Mouse (Mus musculus) macrophage (primary cell): ENCODE results near the gene Chst5. TPM values are rescaled to one million over a fixed set of nuclear protein-coding genes. Genes with fewer than 3 reads are reported as not detected.

Experiments
- H3K27ac ChIP-seq: fragments of 350-480 bp; formaldehyde crosslinking; 2 replicates; pipeline ENCODE4 v1.9.0; 2021
- H3K36me3 ChIP-seq: fragments of 350-480 bp; formaldehyde crosslinking; 2 replicates; pipeline ENCODE4 v1.9.0; 2021; ENCODE audit errors: inconsistent target
- H3K4me3 ChIP-seq: fragments of 350-480 bp; formaldehyde crosslinking; 2 replicates; pipeline ENCODE4 v1.9.0; 2021; ENCODE audit errors: inconsistent target
- H3K79me2 ChIP-seq: fragments of 350-480 bp; formaldehyde crosslinking; 2 replicates; pipeline ENCODE4 v1.9.0; 2021; ENCODE audit errors: inconsistent target
- WGBS: methylation state at CpG from one replicate; pipeline ENCODE4 v1.1.7; 2026; ENCODE audit warnings: inconsistent platforms; ENCODE audit not compliant: missing documents; 5-methylcytosine and 5-hydroxymethylcytosine counted together
- polyA plus RNA-seq: library from polyadenylated mRNA; stranded (reverse); fragments of 250-400 nt; gene quantifications from 3 replicates; pipeline ENCODE4 v1.2.4, GENCODE M21; 2018; ENCODE audit warnings: inconsistent platforms
- total RNA-seq, 78 experiments: library from RNA; depleted of rRNA; stranded (reverse); fragments of 250-400 nt; gene quantifications; 1 replicate in 9 of 78; 2 replicates in 24 of 78; 3 replicates in 43 of 78; 4 replicates in 2 of 78; pipeline ENCODE4 v1.2.4; 2018; ENCODE audit warnings: inconsistent platforms in 56 of 78

Gene Chst5
- total RNA-seq (2018; cell fraction: chromatin; rRNA removed) = not detected
- not detected for total RNA-seq (2018; cell fraction: cytosol; rRNA removed)
- total RNA-seq (2018; cell fraction: nucleus; rRNA removed) = not detected
- not detected in 3 replicates for polyA plus RNA-seq

- H3K27ac ChIP-seq = no peak within 1 kb of the TSS
- H3K4me3 ChIP-seq = no peak within 1 kb of the TSS
- WGBS = 17% methylated on average over 46 of the region's 47 CpGs
- no peaks in the 10 kb centered on the region for H3K79me2 ChIP-seq
- H3K36me3 ChIP-seq = no peaks in the 10 kb centered on the region
Observed at GRCm38 (mm10) chr8:111909621-111910450, at the start of gene Chst5. Gene Chst5, minus strand, starts transcription at chr8:111910447.

GRCm38 (mm10) chr8:111957231-111957630, 47.0 kb upstream of the Chst5 start:
- Histone ChIP-seq H3K27ac (no peak overlapping the region), H3K79me2 (no peaks in the 10 kb centered on the region), H3K36me3 (peaks cover 33% of the 10 kb centered on the region; the same call in 1 of the 2 replicates), H3K4me3 (no peak overlapping the region)
- 96% methylated on average over 2 of the region's 2 CpGs for WGBS

GRCm38 (mm10) chr8:111955879-111956278, 45.6 kb upstream of the Chst5 start:
- peaks cover 6% of the 10 kb centered on the region; the same call in 1 of the 2 replicates for H3K79me2 ChIP-seq
- H3K36me3 ChIP-seq = peaks cover 33% of the 10 kb centered on the region; the same call in 1 of the 2 replicates
- H3K4me3 ChIP-seq = no peak overlapping the region
- 52% methylated on average over 4 of the region's 5 CpGs for WGBS
- H3K27ac ChIP-seq = no peak overlapping the region

- Histone ChIP-seq H3K4me3 (no peak overlapping the region), H3K79me2 (peaks cover 9% of the 10 kb centered on the region; the same call in 1 of the 2 replicates), H3K36me3 (peaks cover 33% of the 10 kb centered on the region; the same call in 1 of the 2 replicates), H3K27ac (no peak overlapping the region)
- WGBS = 97% methylated on average over 4 of the region's 4 CpGs
Observed at GRCm38 (mm10) chr8:111954844-111955594, 44.8 kb upstream of the Chst5 start.

- Histone ChIP-seq H3K27ac (no peak overlapping the region), H3K36me3 (peaks cover 39% of the 10 kb centered on the region; the same call in 1 of the 2 replicates), H3K4me3 (no peak overlapping the region), H3K79me2 (peaks cover 16% of the 10 kb centered on the region; the same call in 1 of the 2 replicates)
- 98% methylated on average over 5 of the region's 5 CpGs for WGBS
Observed at GRCm38 (mm10) chr8:111951936-111952335, 41.7 kb upstream of the Chst5 start.

- Histone ChIP-seq H3K4me3 (no peak overlapping the region), H3K36me3 (peaks cover 33% of the 10 kb centered on the region; the same call in 1 of the 2 replicates), H3K79me2 (peaks cover 16% of the 10 kb centered on the region; the same call in 1 of the 2 replicates), H3K27ac (no peak overlapping the region)
- 92% methylated on average over 7 of the region's 7 CpGs for WGBS
Observed at GRCm38 (mm10) chr8:111951317-111951716, 41.1 kb upstream of the Chst5 start.

GRCm38 (mm10) chr8:111950846-111951245, 40.6 kb upstream of the Chst5 start:
- Histone ChIP-seq H3K4me3 (no peak overlapping the region), H3K79me2 (peaks cover 16% of the 10 kb centered on the region; the same call in 1 of the 2 replicates), H3K36me3 (peaks cover 34% of the 10 kb centered on the region; the same call in 1 of the 2 replicates), H3K27ac (no peak overlapping the region)
- WGBS = 68% methylated on average over 3 of the region's 3 CpGs

- Histone ChIP-seq H3K27ac (no peak overlapping the region), H3K4me3 (no peak overlapping the region), H3K79me2 (peaks cover 16% of the 10 kb centered on the region; the same call in 1 of the 2 replicates), H3K36me3 (peaks cover 23% of the 10 kb centered on the region; the same call in 1 of the 2 replicates)
- 95% methylated on average over 8 of the region's 8 CpGs for WGBS
Observed at GRCm38 (mm10) chr8:111947954-111948353, 37.7 kb upstream of the Chst5 start.

- Histone ChIP-seq H3K79me2 (peaks cover 17% of the 10 kb centered on the region; the same call in 1 of the 2 replicates), H3K36me3 (peaks cover 19% of the 10 kb centered on the region; the same call in 1 of the 2 replicates), H3K4me3 (no peak overlapping the region), H3K27ac (no peak overlapping the region)
- 54% methylated on average over 2 of the region's 2 CpGs for WGBS
Observed at GRCm38 (mm10) chr8:111947144-111947543, 36.9 kb upstream of the Chst5 start.

GRCm38 (mm10) chr8:111943544-111943943, 33.3 kb upstream of the Chst5 start:
- WGBS = 90% methylated on average over 2 of the region's 2 CpGs
- Histone ChIP-seq H3K27ac (no peak overlapping the region), H3K79me2 (peaks cover 14% of the 10 kb centered on the region; the same call in 1 of the 2 replicates), H3K4me3 (no peak overlapping the region), H3K36me3 (peaks cover 19% of the 10 kb centered on the region; the same call in 1 of the 2 replicates)

GRCm38 (mm10) chr8:111941101-111941454, 30.8 kb upstream of the Chst5 start:
- Histone ChIP-seq H3K36me3 (peaks cover 9% of the 10 kb centered on the region; the same call in 1 of the 2 replicates), H3K4me3 (peak overlapping the region; percentile 68)
- 2% methylated on average over 23 of the region's 23 CpGs for WGBS

GRCm38 (mm10) chr8:111940171-111941100, 30.2 kb upstream of the Chst5 start, which contains the start of gene Gabarapl2:
Gene Gabarapl2, plus strand, starts transcription at chr8:111940703.
- Histone ChIP-seq H3K79me2 (peaks cover 14% of the 10 kb centered on the region; the same call in 1 of the 2 replicates), H3K27ac (peak within 1 kb of the TSS; percentile 54), H3K36me3 (peaks cover 6% of the 10 kb centered on the region; the same call in 1 of the 2 replicates), H3K4me3 (peak within 1 kb of the TSS; percentile 68)
- 1% methylated on average over 65 of the region's 65 CpGs for WGBS

More at GRCm38 (mm10) chr8:111941101-111941454, 30.8 kb upstream of the Chst5 start:
- Histone ChIP-seq H3K27ac (no peak overlapping the region), H3K79me2 (peaks cover 14% of the 10 kb centered on the region; the same call in 1 of the 2 replicates)

GRCm38 (mm10) chr8:111939516-111940142, 29.4 kb upstream of the Chst5 start:
- peaks cover 6% of the 10 kb centered on the region; the same call in 1 of the 2 replicates for H3K36me3 ChIP-seq
- peak overlapping the region; percentile 54 for H3K27ac ChIP-seq
- peaks cover 14% of the 10 kb centered on the region; the same call in 1 of the 2 replicates for H3K79me2 ChIP-seq
- WGBS = 16% methylated on average over 10 of the region's 10 CpGs
- H3K4me3 ChIP-seq = peak overlapping the region; percentile 68
